18 mouse cellular contexts compared by ENCODE assay signal in the genomic region with DNA sequence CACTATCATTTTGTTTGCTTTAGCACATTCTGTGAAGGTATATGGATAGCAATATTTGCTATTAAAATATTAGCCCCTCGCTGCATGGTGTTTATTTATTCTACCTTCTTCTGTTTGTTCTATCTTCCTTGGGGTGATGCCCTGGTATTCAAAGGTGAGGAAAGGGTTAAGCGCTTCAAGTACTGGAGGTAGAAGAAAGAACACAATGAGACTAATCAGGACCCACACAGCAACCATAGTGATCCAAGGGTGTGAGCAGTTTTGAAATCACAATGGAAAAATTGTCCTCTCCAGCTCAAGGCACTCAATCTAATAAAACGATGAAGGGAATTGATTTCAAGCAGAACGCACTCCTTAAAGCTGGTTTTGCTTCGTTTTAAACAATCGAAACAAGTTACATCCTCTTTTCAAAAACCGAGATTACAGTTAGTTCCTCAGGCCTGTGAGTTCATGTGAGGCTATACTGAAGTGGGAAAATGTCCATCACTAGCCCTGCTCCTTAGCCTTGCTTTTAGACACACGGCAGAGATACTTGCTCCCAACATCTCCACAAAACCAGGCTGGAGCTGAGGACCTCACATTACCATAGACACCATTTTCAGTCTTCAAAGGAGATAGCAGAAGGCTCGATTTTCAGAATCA.
A peak's percentile ranks its signal among the peaks of the same experiment; 100 is the strongest.
DNase-seq lines count a peak whose midpoint lies in the region; ATAC-seq and TF ChIP-seq lines count a peak whose summit lies in the region.
"Had no signal": no experiment of that assay in that cellular context is flagged by ENCODE, and none has a peak within 500 bp of the region (broad histone marks: within the 10 kb centered on the region; RNA-seq: fewer than 3 reads in every experiment).

No protein-coding gene starts in this region.

- DNase-seq in hindbrain, embryonic 11.5 days (ENCODE audit: low spot score) = no peak
- peak; percentile 42 for DNase-seq in brain, embryonic 14.5 days (ENCODE audit: low read depth)
- DNase-seq in gastrocnemius, postnatal 36 days = no peak
- no peak for DNase-seq in adrenal gland, postnatal 10 days
- DNase-seq: cerebellum, adult 8-10 months; gastrocnemius, postnatal 25 days; kidney, adult 8-10 months; kidney, postnatal 4 days; liver; thymus, postnatal 14 days had no signal

- 68% methylated on average over 9 of the region's 9 CpGs for WGBS in hindbrain, embryonic 13.5 days
- 68% methylated on average over 9 of the region's 9 CpGs for WGBS in hindbrain, embryonic 11.5 days
- WGBS in embryonic facial prominence, embryonic 15.5 days = 37% methylated on average over 9 of the region's 9 CpGs
- 56% methylated on average over 9 of the region's 9 CpGs for WGBS in limb, embryonic 12.5 days

- peak overlapping the region; percentile 36 for H3K27ac ChIP-seq in hindbrain, embryonic 13.5 days
- no peak overlapping the region for H3K27ac ChIP-seq in hindbrain, embryonic 11.5 days (ENCODE audit: low read depth, low read length)
- peak overlapping the region; percentile 82; the same call in 1 of the 2 replicates for H3K27ac ChIP-seq in embryonic facial prominence, embryonic 15.5 days (replicated peaks)
- peak overlapping the region; percentile 79 for H3K27ac ChIP-seq in limb, embryonic 12.5 days
- H3K27ac ChIP-seq: stomach, embryonic 15.5 days had no signal

- no peak overlapping the region for H3K9ac ChIP-seq in hindbrain, embryonic 13.5 days
- no peak overlapping the region for H3K9ac ChIP-seq in hindbrain, embryonic 11.5 days (ENCODE audit: low read depth, low read length)
- H3K9ac ChIP-seq in embryonic facial prominence, embryonic 15.5 days = no peak overlapping the region
- no peak overlapping the region for H3K9ac ChIP-seq in limb, embryonic 12.5 days (replicated peaks)
- H3K9ac ChIP-seq: heart, embryonic 12.5 days; hindbrain, embryonic 12.5 days; midbrain, embryonic 12.5 days; stomach, embryonic 15.5 days had no signal

- ATAC-seq in hindbrain, embryonic 13.5 days (ENCODE audit: low FRiP score) = no peak
- ATAC-seq in hindbrain, embryonic 11.5 days (ENCODE audit: low FRiP score) = no peak
- no peak for ATAC-seq in embryonic facial prominence, embryonic 15.5 days (ENCODE audit: insufficient number of reproducible peaks, low FRiP score, low TSS enrichment, low read depth)
- 0 out of 2 replicates have a peak, but pooled peaks have one; percentile 31 for ATAC-seq in limb, embryonic 12.5 days (ENCODE audit: insufficient number of reproducible peaks, insufficient read depth, low FRiP score, low TSS enrichment, low read depth)
- ATAC-seq in inflammation-experienced regulatory T-cells, adult 6 months = no peak

- no peaks in the 10 kb centered on the region for H3K27me3 ChIP-seq in hindbrain, embryonic 13.5 days
- no peaks in the 10 kb centered on the region for H3K27me3 ChIP-seq in hindbrain, embryonic 11.5 days (ENCODE audit: control insufficient read depth, insufficient read depth, low read length)
- H3K27me3 ChIP-seq in embryonic facial prominence, embryonic 15.5 days = no peaks in the 10 kb centered on the region
- H3K27me3 ChIP-seq in limb, embryonic 12.5 days = no peaks in the 10 kb centered on the region
- H3K27me3 ChIP-seq: heart, embryonic 12.5 days; hindbrain, embryonic 12.5 days; midbrain, embryonic 12.5 days; stomach, embryonic 15.5 days had no signal

- intact Hi-C loops in gastrocnemius, postnatal 36 days (cut with DNase I) = no loop called here

- no peak for TF ChIP-seq CTCF in brain, embryonic 14.5 days (IDR thresholded peaks at IDR 0.05; ENCODE audit: borderline replicate concordance, extremely low read depth, insufficient read depth, insufficient read length)

- no peak overlapping the region for H3K4me2 ChIP-seq in hindbrain, embryonic 13.5 days
- no peak overlapping the region for H3K4me2 ChIP-seq in hindbrain, embryonic 11.5 days (replicated peaks; ENCODE audit: low read depth, low read length)
- H3K4me2 ChIP-seq in embryonic facial prominence, embryonic 15.5 days (replicated peaks) = peak overlapping the region; percentile 29
- H3K4me2 ChIP-seq in limb, embryonic 12.5 days = peak overlapping the region; percentile 42
- H3K4me2 ChIP-seq: hindbrain, embryonic 12.5 days; midbrain, embryonic 12.5 days; stomach, embryonic 15.5 days had no signal

- H3K4me3 ChIP-seq in hindbrain, embryonic 13.5 days = no peak overlapping the region
- H3K4me3 ChIP-seq in hindbrain, embryonic 11.5 days (ENCODE audit: low read depth, low read length) = no peak overlapping the region
- no peak overlapping the region for H3K4me3 ChIP-seq in embryonic facial prominence, embryonic 15.5 days (replicated peaks)
- H3K4me3 ChIP-seq in limb, embryonic 12.5 days (replicated peaks) = peak overlapping the region; percentile 6; the same call in 1 of the 2 replicates
- H3K4me3 ChIP-seq: heart, embryonic 12.5 days; hindbrain, embryonic 12.5 days; midbrain, embryonic 12.5 days; stomach, embryonic 15.5 days had no signal

- H3K4me1 ChIP-seq in hindbrain, embryonic 13.5 days (replicated peaks) = peaks cover 12% of the 10 kb centered on the region
- no peaks in the 10 kb centered on the region for H3K4me1 ChIP-seq in hindbrain, embryonic 11.5 days (replicated peaks; ENCODE audit: control insufficient read depth, insufficient read depth, low read length)
- peaks cover 18% of the 10 kb centered on the region for H3K4me1 ChIP-seq in embryonic facial prominence, embryonic 15.5 days
- H3K4me1 ChIP-seq in limb, embryonic 12.5 days (replicated peaks) = peaks cover 22% of the 10 kb centered on the region
- H3K4me1 ChIP-seq: heart, embryonic 12.5 days; stomach, embryonic 15.5 days had no signal

- no peaks in the 10 kb centered on the region for H3K36me3 ChIP-seq in hindbrain, embryonic 13.5 days
- no peaks in the 10 kb centered on the region for H3K36me3 ChIP-seq in hindbrain, embryonic 11.5 days (ENCODE audit: control insufficient read depth, insufficient read depth, low read length)
- no peaks in the 10 kb centered on the region for H3K36me3 ChIP-seq in embryonic facial prominence, embryonic 15.5 days
- no peaks in the 10 kb centered on the region for H3K36me3 ChIP-seq in limb, embryonic 12.5 days
- H3K36me3 ChIP-seq: heart, embryonic 12.5 days; hindbrain, embryonic 12.5 days; midbrain, embryonic 12.5 days; stomach, embryonic 15.5 days had no signal

- H3K9me3 ChIP-seq in hindbrain, embryonic 13.5 days = no peaks in the 10 kb centered on the region
- no peaks in the 10 kb centered on the region for H3K9me3 ChIP-seq in hindbrain, embryonic 11.5 days (ENCODE audit: control insufficient read depth, low read length)
- H3K9me3 ChIP-seq in embryonic facial prominence, embryonic 15.5 days (replicated peaks) = no peaks in the 10 kb centered on the region
- no peaks in the 10 kb centered on the region for H3K9me3 ChIP-seq in limb, embryonic 12.5 days
- H3K9me3 ChIP-seq: heart, embryonic 12.5 days; hindbrain, embryonic 12.5 days; midbrain, embryonic 12.5 days; stomach, embryonic 15.5 days had no signal

- no peak for TF ChIP-seq POLR2A in brain, embryonic 14.5 days (IDR thresholded peaks at IDR 0.05; ENCODE audit: borderline replicate concordance, extremely low read depth, insufficient read depth, insufficient read length, poor library complexity, severe bottlenecking)

Comparison
In these comparisons a context has a peak if more than half of its experiments do, and no peak if none do; other contexts are left out.
1. H3K4me2 ChIP-seq: peak in embryonic facial prominence, embryonic 15.5 days (single experiment) and limb, embryonic 12.5 days (single experiment); none in hindbrain, embryonic 13.5 days (single experiment) and hindbrain, embryonic 11.5 days (single experiment).